Mouse (Mus musculus): ENCODE results near the gene Rhobtb1. TPM values are rescaled to one million over a fixed set of nuclear protein-coding genes. Genes with fewer than 3 reads are reported as not detected.
A peak's percentile ranks its signal among the peaks of the same experiment; 100 is the strongest.

Gene Rhobtb1
- total RNA-seq, 2 experiments from 2014 or later, result 192 to 202 TPM

DNA sequence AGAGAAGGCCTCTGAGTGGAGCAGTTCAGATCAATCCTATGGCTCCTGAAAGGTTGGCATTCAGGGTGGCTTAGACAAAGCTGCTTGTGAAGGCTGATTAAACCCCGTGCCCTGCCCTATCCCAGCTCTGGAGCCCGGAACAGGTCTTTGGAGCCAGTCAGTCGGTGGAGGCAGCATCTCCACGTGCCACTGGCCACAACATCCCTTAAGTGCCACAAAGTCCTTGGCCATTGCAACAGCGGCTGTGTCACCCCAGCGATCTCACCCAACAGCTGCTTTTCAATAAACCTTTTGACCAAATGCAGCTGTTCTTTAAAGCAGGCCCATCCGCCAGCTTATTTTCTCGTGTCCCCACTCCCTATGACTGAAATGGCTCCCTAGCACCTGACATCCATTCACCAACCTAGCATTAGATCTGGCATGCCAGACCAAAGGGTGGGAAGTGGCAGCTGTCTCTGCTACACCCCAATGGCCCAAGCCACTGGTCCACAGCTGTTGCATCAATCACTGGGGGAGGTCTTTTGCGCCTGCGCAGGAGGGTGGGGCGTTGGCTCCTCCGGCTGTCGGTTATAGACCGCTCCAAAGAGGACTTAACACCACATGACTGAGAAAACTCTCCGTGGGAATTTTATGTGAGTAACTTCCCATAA lies 56.9 kb downstream of the Rhobtb1 start:
- peak in 1 of 2 experiments; percentile 56 for DNase-seq
- intact Hi-C loops (cut with DNase I), result no loop called here

DNA sequence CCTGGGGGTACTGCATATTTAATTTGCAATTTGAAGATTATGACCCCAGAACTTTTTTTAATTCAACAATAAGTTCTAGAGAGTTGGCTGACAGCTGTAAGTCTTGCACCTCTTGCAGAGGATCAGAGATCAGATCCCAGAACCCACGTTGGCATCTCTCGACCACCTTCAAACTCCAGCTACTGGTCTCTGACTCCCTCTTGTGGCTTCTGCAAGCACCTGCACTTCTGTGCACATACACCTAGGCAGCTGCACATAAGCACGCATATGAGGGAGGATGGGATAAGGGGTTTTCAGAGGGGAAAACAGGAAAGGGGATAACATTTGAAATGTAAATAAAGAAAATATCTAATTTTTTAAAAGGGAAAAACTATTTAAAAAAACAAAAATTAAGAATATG lies 57.5 kb downstream of the Rhobtb1 start:
- intact Hi-C loops (cut with DNase I), result no loop called here
- no peak for DNase-seq

DNA sequence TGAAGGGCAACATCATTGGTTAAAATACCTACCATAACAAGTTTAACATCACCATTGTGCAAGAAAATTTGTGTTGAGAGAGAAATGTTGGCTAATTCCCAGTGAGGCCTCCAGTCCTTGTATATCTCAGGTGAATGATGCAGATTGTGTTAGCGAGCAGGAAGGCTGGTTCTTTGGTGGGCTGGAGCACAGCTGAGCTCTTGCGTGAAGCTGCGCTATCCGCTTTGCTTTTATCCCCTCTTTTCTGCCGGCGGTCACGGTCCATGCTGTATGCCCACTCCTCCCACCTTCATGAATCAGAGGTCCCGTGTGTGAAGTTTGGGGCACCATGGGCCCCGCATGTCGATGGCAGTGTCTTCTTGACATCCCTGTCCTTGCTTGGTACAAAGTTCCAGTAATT lies 58.8 kb downstream of the Rhobtb1 start:
- DNase-seq, result no peak
- intact Hi-C loops (cut with DNase I), result no loop called here

DNA sequence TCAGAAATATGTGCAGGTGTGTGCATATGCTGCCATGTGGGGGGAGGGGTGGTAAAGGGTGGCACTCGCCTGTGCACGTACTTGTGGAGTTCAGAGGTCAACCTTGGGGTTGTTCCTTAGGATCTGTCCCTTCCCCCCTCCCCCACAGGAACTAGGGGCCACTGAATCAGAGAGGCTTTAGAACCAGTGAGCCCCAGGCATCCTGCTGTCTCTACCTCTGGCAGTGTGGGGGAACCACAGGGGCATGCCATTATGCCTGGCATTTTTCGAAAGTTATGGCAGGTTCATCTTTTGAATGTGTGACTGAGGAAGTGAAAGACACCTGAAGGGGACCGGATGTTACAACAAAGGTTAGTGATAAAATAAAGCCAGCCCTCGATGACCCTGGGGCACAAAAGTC lies 59.4 kb downstream of the Rhobtb1 start:
- no peak for DNase-seq
- intact Hi-C loops (cut with DNase I), result no loop called here

DNA sequence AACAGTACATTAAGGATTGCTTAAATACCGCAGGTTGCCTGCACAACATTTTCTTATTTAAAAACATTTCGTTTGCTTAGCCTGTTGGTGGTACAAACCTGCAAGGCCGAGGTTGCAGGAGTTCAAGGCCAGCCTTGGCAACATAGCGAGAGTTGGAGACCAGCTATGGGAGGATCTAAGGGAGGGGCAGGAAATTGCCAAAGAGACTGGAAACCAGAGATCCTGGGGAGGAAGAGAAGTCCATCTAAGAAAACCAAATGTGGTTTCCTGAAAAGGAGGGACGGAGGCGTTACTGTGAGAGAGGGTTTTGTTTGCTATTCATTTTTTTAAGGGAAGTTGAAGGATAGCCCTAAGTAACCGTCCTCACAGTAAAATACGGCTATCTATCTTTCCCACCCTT lies 60.3 kb downstream of the Rhobtb1 start:
- intact Hi-C loops (cut with DNase I), result no loop called here
- peak; percentile 47 to 60 for DNase-seq

DNA sequence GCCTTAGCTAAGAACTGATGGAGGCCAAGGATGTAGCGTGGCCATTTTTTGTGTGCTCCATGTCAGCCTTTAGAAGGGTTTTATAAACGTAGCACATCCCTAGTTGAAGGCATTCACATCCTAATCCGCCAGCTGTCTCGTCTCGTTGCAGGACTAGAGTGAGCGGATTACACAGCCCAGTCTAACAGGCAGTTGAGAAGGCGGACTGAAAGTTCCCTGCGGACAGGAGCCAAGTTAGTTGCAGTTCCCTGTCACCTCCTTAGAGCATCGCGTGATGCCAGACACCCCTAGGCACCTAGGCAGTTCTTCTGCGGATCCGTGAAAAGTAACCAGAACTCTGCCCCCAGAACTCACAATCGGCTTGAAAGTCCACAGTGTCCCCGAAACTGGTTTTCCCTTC lies 60.7 kb downstream of the Rhobtb1 start:
- peak; percentile 50 to 70 for DNase-seq
- intact Hi-C loops (cut with DNase I), result loop anchor here (1.0 to 2.0 kb wide), 2 partner anchors 47 to 94 kb away; no protein-coding TSS in a partner anchor

DNA sequence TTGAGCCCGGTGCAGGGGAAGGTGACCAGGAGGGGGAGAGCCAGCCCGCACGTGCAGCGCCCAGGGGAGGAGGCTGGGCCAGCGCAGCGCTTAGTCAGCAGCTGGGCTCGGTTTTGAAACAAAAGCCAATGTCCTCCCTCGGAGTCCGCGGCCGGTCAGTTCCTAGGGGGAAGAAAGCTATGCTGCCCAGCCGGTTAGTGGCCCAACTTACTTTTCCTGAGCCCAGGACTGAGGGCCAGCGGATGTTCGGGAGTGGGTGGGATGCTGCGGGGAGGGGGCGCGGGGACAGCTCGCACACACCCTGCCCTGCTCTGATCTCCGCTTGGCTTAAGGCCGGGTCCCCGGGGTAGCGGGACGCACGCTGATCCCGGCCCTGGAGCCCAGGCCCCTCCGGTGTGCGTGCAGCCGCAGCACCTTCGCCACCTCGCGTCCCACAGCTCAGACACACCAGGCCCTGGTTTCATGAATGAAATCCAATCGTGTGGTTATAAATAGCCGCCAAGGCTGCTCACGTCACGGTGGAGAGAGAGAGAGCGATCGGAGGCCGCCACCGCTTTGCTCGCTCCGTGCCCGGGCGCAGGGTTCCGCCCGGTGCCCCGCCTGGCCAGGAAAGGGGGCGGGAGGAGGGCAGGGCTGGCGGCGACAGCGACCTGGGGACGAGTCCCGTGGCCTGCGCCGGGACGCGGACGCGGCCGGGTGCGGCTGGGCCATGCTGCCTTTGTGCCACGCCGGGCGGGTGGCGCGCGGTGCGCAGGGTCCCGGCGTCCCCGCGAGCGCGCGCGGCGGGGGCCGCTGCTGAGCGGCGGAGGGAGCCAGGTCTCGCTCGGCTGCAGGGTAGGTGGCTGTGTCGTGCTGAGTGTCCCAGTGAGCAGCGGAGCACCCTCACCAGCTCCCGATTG lies 61.6 kb downstream of the Rhobtb1 start, which contains the start of gene A930033H14Rik:
Gene A930033H14Rik, minus strand, starts transcription at position 557 of the 899 bp plus-strand sequence.
- peak; percentile 83 to 88 for DNase-seq

DNA sequence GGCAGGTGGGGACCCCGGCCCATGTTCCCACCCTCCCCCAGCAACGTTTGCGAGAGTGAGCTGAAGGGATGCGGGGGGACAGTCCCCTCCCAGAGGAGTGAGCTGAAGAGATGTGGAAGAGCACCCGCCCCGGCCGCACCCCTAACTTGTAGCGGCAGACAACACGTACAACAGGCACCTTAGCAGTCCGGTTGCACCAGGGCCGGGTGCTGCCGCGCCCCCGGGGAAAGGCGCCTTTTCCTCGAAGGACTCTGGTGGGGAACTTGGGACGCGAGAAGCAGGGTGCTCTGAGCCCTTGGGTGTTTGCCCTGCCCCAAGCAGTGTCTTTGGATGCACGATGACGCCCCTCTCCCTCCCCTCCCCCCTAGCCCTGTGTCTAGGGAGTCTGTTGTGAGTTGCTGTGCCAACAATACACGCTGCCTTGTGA lies 62.2 kb downstream of the Rhobtb1 start:
- DNase-seq, result peak in 1 of 2 experiments; percentile 50
- intact Hi-C loops (cut with DNase I), result loop anchor here (2.0 kb wide), 1 partner anchor 45 kb away; no protein-coding TSS in a partner anchor

More for the DNA sequence above, 61.6 kb downstream of the Rhobtb1 start, which contains the start of gene A930033H14Rik:
- intact Hi-C loops (cut with DNase I), result loop anchor here (1.0 to 2.0 kb wide), 2 partner anchors 46 to 94 kb away; no protein-coding TSS in a partner anchor

DNA sequence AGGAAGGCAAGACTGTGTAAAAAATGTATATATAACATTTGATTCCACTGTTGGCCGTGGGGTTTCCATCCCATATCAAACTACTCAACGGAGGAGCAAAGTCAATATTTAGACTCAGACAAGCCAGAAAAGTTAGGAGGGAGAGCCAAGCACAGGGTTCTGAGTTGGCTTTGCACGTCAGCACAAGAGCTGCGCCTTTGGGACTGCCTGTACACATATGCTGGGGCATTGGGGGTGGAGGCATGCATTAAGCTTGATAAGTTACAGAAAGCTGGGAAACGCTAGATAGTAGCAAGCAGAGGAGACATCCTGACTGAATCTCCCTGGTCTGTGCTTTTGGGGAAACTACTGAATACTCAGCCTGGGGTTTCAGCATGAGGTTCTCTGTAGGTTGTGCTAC lies 62.8 kb downstream of the Rhobtb1 start:
- intact Hi-C loops (cut with DNase I), result loop anchor here (2.0 kb wide), 1 partner anchor 45 kb away; no protein-coding TSS in a partner anchor
- DNase-seq, result peak in 1 of 2 experiments; percentile 61

DNA sequence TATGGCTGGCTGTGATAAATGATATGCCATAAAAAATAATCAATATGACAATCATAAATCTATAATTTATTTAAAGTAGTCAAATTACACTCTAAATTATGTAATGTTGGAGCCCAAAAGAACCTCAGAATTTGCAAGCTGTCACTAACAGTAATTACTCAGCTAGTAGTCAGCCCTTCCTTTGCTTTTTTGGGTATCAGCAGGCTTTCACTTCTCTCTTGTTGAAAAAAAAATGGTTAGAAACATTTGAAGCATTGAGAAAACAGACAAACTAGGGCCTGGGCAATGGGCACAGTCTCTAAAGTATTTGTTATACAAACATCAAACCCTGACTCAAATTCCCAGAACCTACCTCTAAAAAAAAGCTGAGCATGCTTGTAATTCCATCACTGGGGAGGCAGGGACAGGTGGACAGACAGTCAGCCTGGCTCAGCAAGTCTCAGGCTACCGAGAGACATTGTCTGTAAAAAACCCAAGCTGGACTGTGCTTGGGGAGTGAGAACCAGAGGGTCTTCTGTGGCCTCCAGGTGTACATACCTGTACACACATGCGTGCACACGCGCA lies 66.0 kb downstream of the Rhobtb1 start:
- DNase-seq, result no peak
- intact Hi-C loops (cut with DNase I), result no loop called here

DNA sequence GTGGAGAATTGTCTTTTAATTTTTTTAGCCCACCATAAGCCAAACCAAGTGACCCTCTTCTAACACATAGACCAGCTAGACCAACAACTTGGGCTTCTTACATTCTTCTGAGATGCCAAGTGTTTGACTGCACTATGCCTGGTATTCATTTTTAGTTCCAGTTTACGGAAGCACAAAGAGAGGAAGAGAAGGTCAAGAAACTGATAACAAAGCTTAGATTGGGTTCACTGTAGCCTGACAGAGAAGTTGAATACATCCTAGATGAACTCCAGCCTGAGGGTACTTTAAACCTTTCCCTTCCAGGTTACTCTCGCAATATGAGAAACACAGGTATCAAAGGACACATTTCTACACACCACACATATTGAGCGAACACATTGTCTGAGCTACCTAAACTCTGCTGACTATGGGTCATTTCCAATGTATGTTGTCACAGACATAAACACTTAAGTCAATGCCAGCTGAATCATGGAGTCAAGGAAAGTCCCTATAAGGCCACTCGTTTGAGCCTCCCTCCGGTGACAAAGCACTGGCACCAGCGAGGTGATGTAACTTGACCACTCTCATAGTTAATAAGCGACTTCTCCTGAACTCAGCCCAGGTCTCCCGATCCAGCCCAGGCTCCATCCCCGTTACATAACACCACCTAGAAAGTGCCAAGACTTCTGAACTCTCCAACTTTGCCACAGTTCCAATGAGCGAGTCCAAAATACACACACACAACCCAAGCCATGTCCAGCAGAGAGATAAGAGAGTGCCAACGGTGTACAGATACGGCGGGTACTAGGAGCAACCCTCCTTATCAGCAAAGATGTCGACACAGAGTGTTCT lies 67.4 kb downstream of the Rhobtb1 start:
- DNase-seq, result peak; percentile 69 to 75

DNA sequence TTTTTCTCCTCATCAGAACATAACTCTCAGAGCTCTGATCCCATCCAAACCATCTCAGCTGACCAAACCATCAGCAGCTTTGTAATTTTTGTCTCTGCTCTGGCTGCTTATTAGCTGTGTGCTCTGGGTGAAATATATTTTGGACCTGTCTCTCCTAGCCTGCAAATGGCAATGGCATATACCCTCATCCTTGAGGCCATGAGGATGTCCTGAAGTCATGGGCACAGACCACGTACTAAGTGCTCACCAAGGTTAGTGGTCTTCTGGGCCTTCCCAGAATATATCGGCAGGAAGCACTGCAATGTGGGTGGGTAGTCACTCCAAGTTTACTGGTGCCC lies 68.0 kb downstream of the Rhobtb1 start:
- intact Hi-C loops (cut with DNase I), result no loop called here
- peak in 1 of 2 experiments; percentile 56 for DNase-seq

More for the DNA sequence above, 67.4 kb downstream of the Rhobtb1 start:
- intact Hi-C loops (cut with DNase I), result no loop called here

DNA sequence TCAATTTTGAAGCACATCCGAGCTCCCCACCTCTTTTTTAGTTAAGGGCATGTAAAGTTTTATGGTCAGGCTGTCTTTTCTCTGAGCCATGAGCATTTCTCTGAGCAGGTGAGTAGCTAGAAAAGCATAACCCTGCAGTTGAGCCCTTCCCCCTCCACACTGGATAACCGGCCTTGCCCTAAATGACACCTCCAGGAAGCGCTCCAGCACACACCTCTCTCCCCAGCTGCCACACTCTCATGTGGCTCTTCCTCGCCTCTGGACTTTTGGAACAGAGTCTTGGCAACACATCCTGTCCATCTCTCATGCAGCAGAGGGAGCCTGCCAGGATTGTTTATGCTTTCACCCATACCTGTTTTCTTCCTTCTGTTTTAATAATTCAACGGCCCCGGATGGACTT lies 69.1 kb downstream of the Rhobtb1 start:
- peak; percentile 54 to 65 for DNase-seq
- intact Hi-C loops (cut with DNase I), result no loop called here

DNA sequence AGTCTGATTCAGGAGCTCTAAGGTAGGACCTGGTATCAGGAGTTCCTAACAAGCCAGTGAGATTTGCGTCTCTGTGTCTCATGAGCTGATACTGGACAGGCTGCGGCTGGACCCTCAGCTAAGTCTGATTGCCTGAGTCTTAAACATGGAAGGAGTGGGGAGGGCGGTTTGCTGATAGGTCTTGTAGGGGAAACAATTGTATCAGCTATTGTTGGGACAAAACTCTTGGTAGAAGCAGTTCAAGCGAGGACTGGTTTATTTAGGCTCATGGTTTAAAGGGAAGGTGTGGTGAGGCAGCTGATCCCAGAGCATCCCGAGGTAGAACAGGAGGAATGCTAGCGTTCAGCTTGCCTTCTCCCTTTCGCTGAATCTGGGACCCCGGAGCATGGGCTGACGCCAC lies 69.9 kb downstream of the Rhobtb1 start:
- DNase-seq, result no peak
- intact Hi-C loops (cut with DNase I), result no loop called here

DNA sequence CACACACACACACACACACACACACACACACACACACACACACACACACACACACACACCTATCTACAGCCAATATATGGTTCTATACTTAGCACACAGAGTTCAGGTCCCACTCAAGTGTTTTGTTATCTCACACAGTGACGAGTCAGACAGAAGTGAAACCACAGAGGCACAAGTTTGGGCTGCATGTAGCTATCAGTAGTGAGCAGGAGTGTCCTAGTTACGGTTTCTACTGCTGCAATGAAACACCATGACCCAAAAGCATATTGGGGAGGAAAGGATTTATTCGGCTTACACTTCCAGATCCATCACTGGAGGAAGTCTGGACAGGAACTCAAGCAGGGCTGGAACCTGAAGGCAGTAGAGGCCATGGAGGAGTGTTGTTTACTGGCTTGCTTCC lies 70.7 kb downstream of the Rhobtb1 start:
- no peak for DNase-seq
- intact Hi-C loops (cut with DNase I), result no loop called here

DNA sequence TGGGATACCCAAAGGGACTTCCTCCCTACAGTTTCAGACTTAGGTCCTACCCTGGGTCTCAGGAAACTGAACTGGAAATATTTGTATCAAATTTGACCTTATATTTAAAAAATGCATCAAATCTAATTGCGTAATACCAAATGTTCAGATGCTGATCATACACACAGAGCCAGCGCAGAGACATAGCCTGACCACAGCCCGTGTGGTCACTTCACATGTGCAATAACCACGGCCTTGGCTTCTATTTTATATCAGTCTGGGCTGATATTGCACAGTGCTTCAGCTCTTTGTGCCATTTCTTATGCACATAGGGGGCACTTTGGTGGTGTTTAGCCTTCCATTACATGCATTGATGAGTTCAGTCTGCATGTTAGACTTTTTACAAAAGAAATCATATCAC lies 72.0 kb downstream of the Rhobtb1 start:
- intact Hi-C loops (cut with DNase I), result no loop called here

DNA sequence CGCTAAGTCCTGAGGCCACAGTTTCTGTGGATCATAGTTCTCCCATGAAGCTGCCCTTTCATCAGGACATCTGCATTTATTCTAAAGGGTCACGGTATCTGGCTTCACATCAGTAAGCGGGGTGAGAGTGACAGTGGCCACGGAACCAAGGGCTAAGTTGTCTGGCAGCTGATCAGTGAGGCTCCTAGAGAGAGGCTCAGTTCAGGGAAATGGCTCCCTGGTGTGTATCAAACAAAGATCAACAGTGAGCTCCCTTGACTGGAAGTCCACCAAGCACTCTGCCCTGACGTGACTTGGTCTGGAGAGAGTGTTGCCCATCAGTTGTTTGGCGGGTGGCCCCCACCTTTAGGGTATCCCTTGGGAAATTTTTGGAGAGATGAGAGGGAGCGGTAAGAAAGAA lies 73.0 kb downstream of the Rhobtb1 start:
- DNase-seq, result no peak
- intact Hi-C loops (cut with DNase I), result no loop called here

More for the DNA sequence above, 72.0 kb downstream of the Rhobtb1 start:
- DNase-seq, result no peak

DNA sequence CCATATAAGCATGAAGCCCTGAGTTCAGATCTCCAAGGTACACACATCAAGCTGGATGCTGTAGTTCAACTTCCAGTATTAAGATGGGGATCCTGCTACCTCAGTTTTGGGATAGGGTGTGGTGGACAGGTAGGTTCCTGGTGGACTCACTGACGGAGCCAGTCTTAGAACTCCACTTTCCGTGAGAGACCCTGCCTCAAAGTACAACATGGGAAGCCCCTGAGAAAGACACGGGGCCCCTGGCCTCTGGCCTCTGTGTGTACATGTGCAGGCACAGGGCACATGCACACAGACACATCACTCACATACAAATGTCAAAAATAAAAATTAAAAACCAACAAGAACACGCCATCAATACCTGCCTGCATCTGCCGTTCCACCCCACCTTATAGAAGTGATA lies 74.2 kb downstream of the Rhobtb1 start:
- no peak for DNase-seq
- intact Hi-C loops (cut with DNase I), result no loop called here

DNA sequence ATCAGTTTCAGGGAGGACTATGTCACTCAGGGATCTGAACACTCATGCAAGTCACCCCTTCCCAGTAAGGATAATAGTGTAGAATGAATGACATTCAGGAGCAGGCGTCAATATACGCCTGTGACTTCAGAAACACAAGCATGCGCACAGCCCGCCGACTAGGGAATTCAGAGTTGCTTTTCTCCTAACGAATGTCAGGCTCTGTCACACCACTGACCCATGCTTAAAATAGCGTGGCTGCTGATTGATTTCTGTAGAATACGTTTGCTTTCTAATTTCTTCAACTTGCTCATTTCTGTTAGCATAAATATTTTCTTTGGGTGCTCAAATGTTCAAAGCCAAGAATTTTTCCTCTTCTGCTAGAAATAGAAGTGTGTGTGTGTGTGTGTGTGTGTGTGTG lies 74.7 kb downstream of the Rhobtb1 start:
- intact Hi-C loops (cut with DNase I), result no loop called here
- DNase-seq, result no peak

DNA sequence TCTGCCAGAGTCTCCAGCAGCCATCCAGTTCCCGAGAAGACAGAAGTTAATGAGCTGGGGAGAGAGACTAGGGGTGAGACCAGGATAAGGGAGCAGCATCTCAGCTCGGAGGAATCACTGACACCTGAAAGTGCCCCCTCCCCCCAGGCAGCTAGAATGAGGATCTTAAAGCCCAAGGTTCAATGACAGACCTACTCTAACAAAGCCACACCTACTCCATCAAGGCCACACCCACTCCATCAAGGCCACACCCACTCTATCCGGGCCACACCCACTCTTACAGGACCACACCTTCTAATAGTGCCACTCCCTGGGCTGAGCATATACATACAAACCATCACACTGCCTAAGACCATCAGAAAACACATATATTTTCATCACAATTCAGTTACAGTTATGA lies 86.0 kb downstream of the Rhobtb1 start:
- intact Hi-C loops (cut with DNase I), result no loop called here
- no peak for DNase-seq

All from heart, postnatal 36 days (tissue).